8 mouse cellular contexts compared by ENCODE assay signal in the genomic region with DNA sequence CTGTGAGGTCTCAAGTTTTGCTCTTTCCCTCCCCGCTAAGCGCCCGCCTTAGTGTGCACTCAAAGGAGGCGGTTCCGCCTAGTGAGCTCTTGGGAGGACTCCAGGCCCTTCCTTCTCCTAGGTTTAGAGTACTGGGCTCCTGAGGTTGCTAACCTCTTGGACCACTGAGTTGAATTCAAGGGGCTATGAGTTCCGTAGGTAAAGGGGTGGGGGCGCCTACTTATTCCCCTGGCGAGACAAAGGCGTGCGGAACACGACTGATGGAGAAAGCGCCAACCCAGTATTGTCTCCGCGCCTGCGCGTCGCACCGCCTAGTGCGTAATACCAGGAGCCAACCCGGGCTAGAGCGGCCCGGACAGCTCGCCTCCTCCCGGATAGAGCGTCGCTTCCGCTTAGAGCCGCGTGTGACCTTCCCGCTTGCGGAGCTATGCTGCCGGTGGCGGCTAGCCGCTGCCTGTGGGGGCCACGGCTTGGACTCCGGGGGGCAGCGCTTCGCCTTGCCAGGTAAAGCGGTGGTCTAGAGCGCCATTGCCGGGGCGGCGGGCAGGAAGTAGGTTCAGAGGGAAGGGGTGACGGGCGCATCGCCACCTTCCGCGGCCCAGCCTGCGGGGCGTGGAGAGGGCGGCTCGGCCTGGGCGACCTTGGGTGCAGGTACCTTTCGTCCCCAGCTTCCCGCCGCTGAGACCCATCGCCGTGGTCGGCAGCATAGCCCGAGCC. TPM values are rescaled to one million over a fixed set of nuclear protein-coding genes. Genes with fewer than 3 reads are reported as not detected.
A peak's percentile ranks its signal among the peaks of the same experiment; 100 is the strongest.
DNase-seq lines count a peak whose midpoint lies in the region; ATAC-seq and TF ChIP-seq lines count a peak whose summit lies in the region.

A gene (plus strand): TSS at position 349 of the 717 bp plus-strand sequence.

- peak; percentile 85 to 86 for DNase-seq in B cell, adult 2 months
- peak; percentile 99 for DNase-seq in brain, adult 2 months (ENCODE audit: low read depth, low spot score)
- DNase-seq in liver, adult 2 months (ENCODE audit: extremely low read depth, low read depth, low spot score): peak; percentile 86
- DNase-seq in splenic B cell, adult 2 months (ENCODE audit: low read depth, low spot score): peak; percentile 96

- H3K79me2 ChIP-seq in liver, adult 2 months (ENCODE audit: control insufficient read depth, insufficient read depth, low read length): peaks cover 9% of the 10 kb centered on the region; the same call in 1 of the 2 replicates
- peaks cover 24% of the 10 kb centered on the region for H3K79me2 ChIP-seq in myocyte (ENCODE audit: control insufficient read depth, insufficient read depth)

- no peaks in the 10 kb centered on the region for H3K27me3 ChIP-seq in heart, embryonic 11.5 days (ENCODE audit: control insufficient read depth, insufficient read depth, low read length)
- H3K27me3 ChIP-seq in kidney, embryonic 16.5 days (ENCODE audit: insufficient read depth, low read length): no peaks in the 10 kb centered on the region
- H3K27me3 ChIP-seq in liver, adult 2 months (ENCODE audit: control insufficient read depth, insufficient read depth, low read length): no peaks in the 10 kb centered on the region
- no peaks in the 10 kb centered on the region for H3K27me3 ChIP-seq in myocyte (ENCODE audit: control insufficient read depth, insufficient read depth, insufficient read length)
- no peaks in the 10 kb centered on the region for H3K27me3 ChIP-seq in splenic B cell, adult 2 months (ENCODE audit: control insufficient read depth, insufficient read depth, low read length, poor library complexity, severe bottlenecking)

- H3K4me1 ChIP-seq in heart, embryonic 11.5 days (ENCODE audit: control insufficient read depth, insufficient read depth, low read length): peaks cover 15% of the 10 kb centered on the region
- peaks cover 19% of the 10 kb centered on the region for H3K4me1 ChIP-seq in kidney, embryonic 16.5 days (ENCODE audit: insufficient read depth, low read length)
- H3K4me1 ChIP-seq in liver, adult 2 months (ENCODE audit: control insufficient read depth, insufficient read depth, low read length): peaks cover 11% of the 10 kb centered on the region; the same call in 1 of the 2 replicates

- peak within 1 kb of the TSS; percentile 61 for H3K27ac ChIP-seq in heart, embryonic 11.5 days (ENCODE audit: low read depth, low read length)
- peak within 1 kb of the TSS; percentile 81 for H3K27ac ChIP-seq in kidney, embryonic 16.5 days (ENCODE audit: low read length)
- H3K27ac ChIP-seq in liver, adult 2 months (replicated peaks; ENCODE audit: insufficient read depth, low read depth, low read length): peak within 1 kb of the TSS; percentile 95

- peaks cover 43% of the 10 kb centered on the region for H3K36me3 ChIP-seq in heart, embryonic 11.5 days (ENCODE audit: control insufficient read depth, insufficient read depth, low read length)
- peaks cover 56% of the 10 kb centered on the region for H3K36me3 ChIP-seq in kidney, embryonic 16.5 days (ENCODE audit: insufficient read depth, low read length)
- peaks cover 25% of the 10 kb centered on the region for H3K36me3 ChIP-seq in liver, adult 2 months (ENCODE audit: control insufficient read depth, insufficient read depth, low read length)
- H3K36me3 ChIP-seq in myocyte (ENCODE audit: control insufficient read depth, insufficient read depth): peaks cover 28% of the 10 kb centered on the region
- peaks cover 9% of the 10 kb centered on the region for H3K36me3 ChIP-seq in splenic B cell, adult 2 months (ENCODE audit: control insufficient read depth, insufficient read depth, low read length, poor library complexity, severe bottlenecking)

- TF ChIP-seq POLR2A in liver, adult 2 months (IDR thresholded peaks at IDR 0.05; ENCODE audit: extremely low read depth, insufficient read depth, low read length): peak; percentile 84
- TF ChIP-seq POLR2A in myocyte (IDR thresholded peaks at IDR 0.05; ENCODE audit: insufficient read length, low read depth): peak; percentile 84

- under 1% methylated on average over 60 of the region's 60 CpGs for WGBS in heart, embryonic 11.5 days (ENCODE audit: insufficient replicate concordance)
- under 1% methylated on average over 60 of the region's 60 CpGs for WGBS in kidney, embryonic 16.5 days
- WGBS in liver, adult 2 months: 1% methylated on average over 59 of the region's 60 CpGs

- H3K9me3 ChIP-seq in heart, embryonic 11.5 days (replicated peaks; ENCODE audit: control insufficient read depth, low read length): no peaks in the 10 kb centered on the region
- H3K9me3 ChIP-seq in kidney, embryonic 16.5 days (ENCODE audit: low read length): no peaks in the 10 kb centered on the region

- H3K4me2 ChIP-seq in heart, embryonic 11.5 days: peak within 1 kb of the TSS; percentile 74
- peak within 1 kb of the TSS; percentile 92 for H3K4me2 ChIP-seq in kidney, embryonic 16.5 days (replicated peaks; ENCODE audit: low read depth, low read length)
- peak within 1 kb of the TSS; percentile 92 for H3K4me2 ChIP-seq in myocyte (ENCODE audit: low read depth)

- no peak for TF ChIP-seq CTCF in liver, adult 2 months (IDR thresholded peaks at IDR 0.05; ENCODE audit: low read depth, low read length)

- peak; percentile 83 for ATAC-seq in erythroblast, adult 5-6 weeks (replicated peaks; ENCODE audit: low FRiP score, poor library complexity, severe bottlenecking)
- peak; percentile 86 for ATAC-seq in heart, embryonic 11.5 days (replicated peaks; ENCODE audit: insufficient number of reproducible peaks, low FRiP score, low TSS enrichment)
- peak; percentile 94 for ATAC-seq in kidney, embryonic 16.5 days (ENCODE audit: low FRiP score, low TSS enrichment)

- peak within 1 kb of the TSS; percentile 90 for H3ac ChIP-seq in myocyte (ENCODE audit: control insufficient read depth, insufficient read length)

- peak within 1 kb of the TSS; percentile 80 for H3K4me3 ChIP-seq in heart, embryonic 11.5 days (ENCODE audit: low read depth, low read length)
- peak within 1 kb of the TSS; percentile 96 for H3K4me3 ChIP-seq in kidney, embryonic 16.5 days (ENCODE audit: low read length)
- H3K4me3 ChIP-seq in liver, adult 2 months (ENCODE audit: insufficient read depth, low read depth, low read length): peak within 1 kb of the TSS; percentile 91
- H3K4me3 ChIP-seq in myocyte: peak within 1 kb of the TSS; percentile 91

- peak within 1 kb of the TSS; percentile 96 for H3K9ac ChIP-seq in heart, embryonic 11.5 days (ENCODE audit: low read depth, low read length)
- peak within 1 kb of the TSS; percentile 93 for H3K9ac ChIP-seq in kidney, embryonic 16.5 days (replicated peaks; ENCODE audit: low read length)
- peak within 1 kb of the TSS; percentile 97 for H3K9ac ChIP-seq in liver, adult 2 months (ENCODE audit: low read depth, low read length)

TF ChIP-seq in myocyte, 11 proteins besides CTCF, POLR2A, EP300 and RAD21:
- no peak for TF ChIP-seq TCF12 (IDR thresholded peaks at IDR 0.05; ENCODE audit: insufficient read depth, poor library complexity, severe bottlenecking)
- peak; percentile 90 for TF ChIP-seq POLR2AphosphoS2 (IDR thresholded peaks at IDR 0.05; ENCODE audit: insufficient read length, low read depth)
- TF ChIP-seq MYOD1 (IDR thresholded peaks at IDR 0.05; ENCODE audit: control insufficient read depth in 1 of 3, insufficient read length in 2 of 3, low read depth in 2 of 3): no peak
- TF ChIP-seq SRF (IDR thresholded peaks at IDR 0.05; ENCODE audit: control insufficient read depth, insufficient read length, low read depth): peak; percentile 79
- no peak for TF ChIP-seq TCF3 (IDR thresholded peaks at IDR 0.05; ENCODE audit: insufficient read length, low read depth)
- peak in 2 of 3 experiments; percentile 12 to 59 for TF ChIP-seq MYOG (IDR thresholded peaks at IDR 0.05; ENCODE audit: control insufficient read depth in 1 of 3, insufficient read depth in 1 of 3, insufficient read length in 2 of 3, low read depth in 2 of 3)
TF ChIP-seq in myocyte: peak in this region for 3.

RNA-seq across cellular contexts. Expression of the gene that starts here (rescaled TPM):
- total RNA-seq in erythroblast, adult 5-6 weeks (2015; ENCODE audit: low replicate concordance): 12.1 and 16.1 TPM in 2 replicates
- 12.1 and 15.6 TPM in 2 replicates for total RNA-seq in erythroblast, adult 5-6 weeks (2017; ENCODE audit: low replicate concordance)
- polyA plus RNA-seq in heart, embryonic 11.5 days (2014; fragmentation: Nextera tagmentation; extraction: Ambion mirVana): 222 and 232 TPM in 2 replicates
- 176 and 177 TPM in 2 replicates for polyA plus RNA-seq in kidney, embryonic 16.5 days (2015; fragmentation: Nextera tagmentation; extraction: Ambion mirVana)
- 43.6 and 46.6 TPM in 2 replicates for total RNA-seq in liver, adult 2 months (2014; rRNA removed)
- 221 and 232 TPM in 2 replicates for polyA plus RNA-seq in liver, adult 2 months (2012; rRNA removed)
- polyA plus RNA-seq in myocyte (2012; fragmentation: generic; extraction: Trizol): 218 TPM

Comparison
In these comparisons a context has a peak if more than half of its experiments do, and no peak if none do; other contexts are left out.
1. Peak in every context shown above with its lines: DNase-seq, ATAC-seq, H3K4me3 ChIP-seq and H3K27ac ChIP-seq.